ENCODE assay signal across 28 mouse cellular contexts in genomic region chr9:57389131-57389530, GRCm38 (mm10). TPM values are rescaled to one million over a fixed set of nuclear protein-coding genes. Genes with fewer than 3 reads are reported as not detected.
DNase-seq lines count a peak whose midpoint lies in the region; ATAC-seq lines count a peak whose summit lies in the region.
"Had no signal": no experiment of that assay in that cellular context is flagged by ENCODE, and none has a peak within 500 bp of the region (broad histone marks: within the 10 kb centered on the region; RNA-seq: fewer than 3 reads in every experiment).

No protein-coding gene starts in this region.

- no peak overlapping the region for H3K27ac ChIP-seq in heart, embryonic 11.5 days (ENCODE audit: low read depth, low read length)
- no peak overlapping the region for H3K27ac ChIP-seq in kidney, embryonic 14.5 days (ENCODE audit: low read depth, low read length)
- H3K27ac ChIP-seq: embryonic facial prominence, embryonic 10.5 days; embryonic facial prominence, embryonic 15.5 days; forebrain, embryonic 15.5 days; hindbrain, embryonic 13.5 days; limb, embryonic 10.5 days; limb, embryonic 15.5 days; liver, embryonic 13.5 days; macrophage; midbrain, embryonic 12.5 days had no signal

- no peaks in the 10 kb centered on the region for H3K9me3 ChIP-seq in heart, embryonic 11.5 days (replicated peaks; ENCODE audit: control insufficient read depth, low read length)
- no peaks in the 10 kb centered on the region for H3K9me3 ChIP-seq in megakaryocyte, embryonic 14.5 days
- H3K9me3 ChIP-seq in kidney, embryonic 14.5 days (ENCODE audit: control insufficient read depth, low read length), result no peaks in the 10 kb centered on the region
- H3K9me3 ChIP-seq: embryonic facial prominence, embryonic 10.5 days; embryonic facial prominence, embryonic 15.5 days; forebrain, embryonic 15.5 days; G1E; hindbrain, embryonic 13.5 days; limb, embryonic 10.5 days; limb, embryonic 15.5 days; liver, embryonic 13.5 days; midbrain, embryonic 12.5 days had no signal

- H3K27me3 ChIP-seq in heart, embryonic 11.5 days (ENCODE audit: control insufficient read depth, insufficient read depth, low read length), result no peaks in the 10 kb centered on the region
- no peaks in the 10 kb centered on the region for H3K27me3 ChIP-seq in megakaryocyte, embryonic 14.5 days (replicated peaks)
- H3K27me3 ChIP-seq in kidney, embryonic 14.5 days (ENCODE audit: control insufficient read depth, insufficient read depth, low read length), result no peaks in the 10 kb centered on the region
- H3K27me3 ChIP-seq: embryonic facial prominence, embryonic 15.5 days; forebrain, embryonic 15.5 days; hindbrain, embryonic 13.5 days; limb, embryonic 15.5 days; liver, embryonic 13.5 days; midbrain, embryonic 12.5 days had no signal

- H3K4me3 ChIP-seq in heart, embryonic 11.5 days (ENCODE audit: low read depth, low read length), result no peak overlapping the region
- H3K4me3 ChIP-seq in megakaryocyte, embryonic 14.5 days (replicated peaks), result peak overlapping the region; percentile 43
- no peak overlapping the region for H3K4me3 ChIP-seq in kidney, embryonic 14.5 days (ENCODE audit: low read length)
- H3K4me3 ChIP-seq: embryonic facial prominence, embryonic 10.5 days; embryonic facial prominence, embryonic 15.5 days; forebrain, embryonic 15.5 days; hindbrain, embryonic 13.5 days; limb, embryonic 10.5 days; limb, embryonic 15.5 days; liver, embryonic 13.5 days; midbrain, embryonic 12.5 days had no signal

- peaks cover 5% of the 10 kb centered on the region; the same call in 1 of the 2 replicates for H3K4me1 ChIP-seq in heart, embryonic 11.5 days (ENCODE audit: control insufficient read depth, insufficient read depth, low read length)
- peaks cover 41% of the 10 kb centered on the region for H3K4me1 ChIP-seq in megakaryocyte, embryonic 14.5 days
- no peaks in the 10 kb centered on the region for H3K4me1 ChIP-seq in kidney, embryonic 14.5 days (ENCODE audit: control insufficient read depth, insufficient read depth, low read length)
- H3K4me1 ChIP-seq: embryonic facial prominence, embryonic 10.5 days; embryonic facial prominence, embryonic 15.5 days; forebrain, embryonic 15.5 days; hindbrain, embryonic 13.5 days; limb, embryonic 10.5 days; limb, embryonic 15.5 days; liver, embryonic 13.5 days; midbrain, embryonic 12.5 days had no signal

- DNase-seq in heart, adult 11 months, result peak; percentile 87
- peak; percentile 15 for DNase-seq in MN1 (ENCODE audit: low spot score)
- DNase-seq in gastrocnemius, postnatal 14 days, result no peak
- DNase-seq: adrenal gland, adult 2 months; adrenal gland, postnatal 36 days; cerebellum, adult 8-10 months; cerebellum, postnatal 25 days; kidney, adult 8-10 months; kidney, postnatal 10 days; liver, embryonic 13.5 days; lung, adult 18-20 months; thymus, postnatal 14 days had no signal

- H3K4me2 ChIP-seq in heart, embryonic 11.5 days, result no peak overlapping the region
- no peak overlapping the region for H3K4me2 ChIP-seq in kidney, embryonic 14.5 days (replicated peaks; ENCODE audit: low read depth, low read length)
- H3K4me2 ChIP-seq: embryonic facial prominence, embryonic 15.5 days; forebrain, embryonic 15.5 days; hindbrain, embryonic 13.5 days; limb, embryonic 15.5 days; liver, embryonic 13.5 days; midbrain, embryonic 12.5 days had no signal

- H3K36me3 ChIP-seq in heart, embryonic 11.5 days (ENCODE audit: control insufficient read depth, insufficient read depth, low read length), result no peaks in the 10 kb centered on the region
- no peaks in the 10 kb centered on the region for H3K36me3 ChIP-seq in megakaryocyte, embryonic 14.5 days (replicated peaks; ENCODE audit: low read length)
- no peaks in the 10 kb centered on the region for H3K36me3 ChIP-seq in kidney, embryonic 14.5 days (ENCODE audit: control insufficient read depth, insufficient read depth, low read length)
- H3K36me3 ChIP-seq: embryonic facial prominence, embryonic 10.5 days; embryonic facial prominence, embryonic 15.5 days; forebrain, embryonic 15.5 days; G1E; hindbrain, embryonic 13.5 days; limb, embryonic 10.5 days; limb, embryonic 15.5 days; liver, embryonic 13.5 days; midbrain, embryonic 12.5 days had no signal

- intact Hi-C loops in gastrocnemius, postnatal 14 days (cut with DNase I; ENCODE audit: low total_unique reads), result no loop called here

- 0% methylated on average over 1 of the region's 1 CpGs for WGBS in heart, embryonic 11.5 days (ENCODE audit: insufficient replicate concordance)
- WGBS in kidney, embryonic 14.5 days, result 0% methylated on average over 1 of the region's 1 CpGs

- no peak overlapping the region for H3K9ac ChIP-seq in heart, embryonic 11.5 days (ENCODE audit: low read depth, low read length)
- H3K9ac ChIP-seq in kidney, embryonic 14.5 days (ENCODE audit: low read depth, low read length), result no peak overlapping the region
- H3K9ac ChIP-seq: embryonic facial prominence, embryonic 15.5 days; forebrain, embryonic 15.5 days; hindbrain, embryonic 13.5 days; limb, embryonic 15.5 days; liver, embryonic 13.5 days; midbrain, embryonic 12.5 days had no signal

- no peak for ATAC-seq in heart, embryonic 11.5 days (replicated peaks; ENCODE audit: insufficient number of reproducible peaks, low FRiP score, low TSS enrichment)
- ATAC-seq in megakaryocyte, adult 5-6 weeks (ENCODE audit: poor library complexity, severe bottlenecking), result no peak
- 0 out of 2 replicates have a peak, but pooled peaks have one; percentile 34 for ATAC-seq in megakaryocyte-erythroid progenitor cell, adult 5-6 weeks (replicated peaks; ENCODE audit: low FRiP score, low TSS enrichment, poor library complexity, severe bottlenecking)
- ATAC-seq in kidney, embryonic 14.5 days (ENCODE audit: low FRiP score, low TSS enrichment), result no peak
- ATAC-seq: forebrain, embryonic 15.5 days; intestine, embryonic 16.5 days; lung, postnatal 0 days had no signal

RNA-seq across cellular contexts. Expression of gene Ppcdc, which starts 50.8 kb away (rescaled TPM):
- polyA plus RNA-seq in heart, embryonic 11.5 days (2014; fragmentation: Nextera tagmentation; extraction: Ambion mirVana), result 18.7 and 21.8 TPM in 2 replicates
- polyA plus RNA-seq in megakaryocyte, embryonic 14.5 days (2012; ENCODE audit: insufficient read depth, low replicate concordance), result 20.9 and 74.6 TPM in 2 replicates
- total RNA-seq in megakaryocyte, adult 5-6 weeks (2015), result 15.6 and 19.2 TPM in 2 replicates
- 14.5 and 19.2 TPM in 2 replicates for total RNA-seq in megakaryocyte, adult 5-6 weeks (2017)
- total RNA-seq in megakaryocyte-erythroid progenitor cell, adult 5-6 weeks (2014; fragmentation: Nextera tagmentation), result 22.1 and 34.8 TPM in 2 replicates
- 10.5 and 13.9 TPM in 2 replicates for total RNA-seq in megakaryocyte-erythroid progenitor cell, adult 5-6 weeks (2017)
- 22.9 and 30.4 TPM in 2 replicates for polyA plus RNA-seq in kidney, embryonic 14.5 days (2014; fragmentation: Nextera tagmentation; extraction: Ambion mirVana)
- total RNA-seq in gastrocnemius, postnatal 14 days (2021), result 1 to 10 TPM; 7.3 to 7.6 TPM
